Mouse (Mus musculus) embryo, embryonic 11.5 days (tissue): ENCODE measurements at regions not wholly inside any gene's neighbourhood (a gene's known extent, or its start where the extent isn't known, plus 50 kb on each side); places are given as distances from the start of the nearest gene placed in this dataset.

ENCODE experiments used
- DNase-seq: peaks from one replicate; pipeline ENCODE4 v3.0.0-alpha.2; 2012; ENCODE audit warnings: low read depth, low spot score

GRCm38 (mm10) chr8:64542501-64542900 lies 150.4 kb downstream of the Cpe start:
- DNase-seq: no peak

DNA sequence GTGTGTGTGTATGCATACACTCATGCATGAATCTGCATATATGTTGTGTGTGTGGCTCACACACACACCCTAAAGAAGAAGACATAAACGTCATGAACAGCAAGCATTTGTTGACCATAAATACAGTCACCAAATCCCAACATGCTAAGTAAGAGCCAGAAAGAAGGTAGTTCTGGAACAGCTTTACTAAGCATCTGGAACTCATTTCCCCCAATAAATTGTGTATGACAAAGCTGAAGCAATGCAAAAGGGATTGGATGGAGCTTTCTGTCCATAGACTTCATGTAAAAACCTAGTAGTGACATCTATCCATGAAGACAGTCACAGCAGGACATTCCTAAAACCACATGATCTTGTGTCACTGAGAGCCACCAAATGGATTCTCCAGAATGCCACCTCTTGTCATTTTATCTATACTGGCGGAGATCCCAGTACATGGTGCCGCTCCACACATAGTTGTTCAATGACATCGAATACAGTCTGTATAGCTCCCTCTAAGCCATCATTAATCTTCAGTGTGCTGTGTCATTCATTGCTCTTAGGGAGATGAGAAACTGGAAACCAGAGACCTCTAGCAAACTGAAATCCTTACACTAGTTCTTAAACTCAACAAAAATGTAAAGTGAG lies 152.9 kb downstream of the Cpe start:
- DNase-seq: no peak

- no peak for DNase-seq
These were observed 161.1 kb downstream of the Cpe start for GRCm38 (mm10) chr8:64531780-64532179.

DNA sequence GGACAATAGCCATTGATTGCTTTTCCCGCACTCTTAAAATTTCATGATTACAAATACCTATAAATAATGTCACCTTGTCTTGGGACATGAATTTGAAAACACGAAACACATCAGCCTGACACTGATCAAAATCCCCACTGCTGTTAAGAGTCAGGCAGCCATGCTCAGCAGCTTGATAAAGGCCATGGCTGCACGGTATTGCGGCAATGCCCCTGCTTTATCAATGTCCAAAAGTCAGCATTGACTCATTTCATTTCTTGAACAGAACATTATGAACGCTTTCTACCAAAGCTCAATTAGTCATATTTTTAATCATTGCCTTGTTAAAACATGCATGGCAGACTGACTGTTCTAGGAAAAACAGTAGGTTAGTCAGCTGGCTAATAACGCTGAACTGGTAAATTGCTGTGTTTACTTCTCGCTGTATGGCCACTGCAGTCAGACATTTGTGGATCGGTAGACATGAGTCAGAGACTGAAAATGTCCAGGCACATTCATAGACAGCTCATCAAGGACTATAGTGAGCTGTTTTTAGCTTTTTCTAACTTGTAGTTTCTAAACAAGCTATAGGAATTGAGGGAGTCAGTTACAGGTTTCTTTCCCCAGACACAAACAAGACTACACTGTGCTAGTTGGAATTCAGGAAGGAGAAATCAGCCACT lies 170.3 kb downstream of the Cpe start:
- no peak for DNase-seq

DNA sequence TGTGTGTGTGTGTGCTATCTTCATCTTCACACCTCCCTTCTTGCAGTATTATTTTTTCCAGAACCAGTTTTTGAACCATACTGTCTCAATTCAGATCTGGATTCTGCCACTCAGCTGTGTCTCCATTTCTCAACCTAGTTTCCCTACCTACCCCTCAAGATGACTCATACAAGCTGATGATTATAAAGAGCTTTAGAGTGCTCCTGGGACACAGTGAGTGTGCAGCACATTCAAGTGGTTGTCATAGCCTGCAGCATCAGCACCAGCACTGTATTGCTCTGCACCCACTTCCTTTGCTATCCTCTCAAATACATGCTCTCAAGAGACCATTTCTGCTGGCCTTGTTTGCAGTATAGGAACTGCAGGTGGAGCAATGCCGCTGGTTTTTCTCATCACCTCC lies 173.2 kb downstream of the Cpe start:
- DNase-seq: no peak

- DNase-seq: no peak
These were observed 176.9 kb downstream of the Cpe start for GRCm38 (mm10) chr8:64515923-64516322.

- DNase-seq: no peak
These were observed 195.4 kb downstream of the Cpe start for GRCm38 (mm10) chr8:64497281-64498060.

DNA sequence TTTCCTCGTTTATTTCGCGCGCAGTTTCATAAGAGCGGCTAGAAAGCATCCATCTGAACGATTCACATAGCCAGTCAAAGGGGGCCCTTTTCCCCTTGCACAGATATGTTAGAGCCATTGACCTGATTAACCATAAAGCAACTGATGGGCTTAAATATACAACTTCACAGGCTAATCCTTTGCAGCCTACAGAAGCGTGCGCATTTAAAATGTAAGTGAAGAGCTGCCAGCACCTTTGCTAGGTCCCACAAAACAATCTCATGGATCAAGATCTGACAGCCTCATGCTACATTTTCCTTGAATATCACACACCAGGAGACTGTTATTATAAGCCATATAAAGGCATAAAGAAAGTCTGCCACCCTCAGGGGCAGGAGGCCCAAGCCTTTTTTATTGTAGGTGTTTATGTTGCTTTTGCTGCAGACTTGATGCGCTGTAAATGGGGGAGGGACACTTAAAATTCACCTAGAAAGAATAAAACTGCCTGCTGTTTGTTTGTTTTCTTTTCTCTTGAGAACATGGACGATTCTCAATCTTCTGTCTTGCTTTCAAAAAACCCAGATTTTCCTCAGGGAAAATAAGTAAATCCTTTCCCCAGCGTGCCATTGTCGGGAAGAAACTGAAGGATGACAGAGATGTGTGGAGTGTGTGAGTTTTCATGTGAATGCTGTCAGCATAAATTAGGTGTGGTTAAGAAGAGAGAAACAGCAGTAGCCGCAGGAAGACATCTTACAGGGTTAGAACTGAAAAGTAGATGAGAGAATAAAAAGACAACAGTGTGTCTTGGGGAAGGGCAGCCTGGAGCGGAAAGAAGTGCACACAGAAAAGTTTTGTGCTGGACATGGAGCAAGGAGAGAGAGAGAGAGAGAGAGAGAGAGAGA lies 196.3 kb downstream of the Cpe start:
- DNase-seq: peak; percentile 7

GRCm38 (mm10) chr8:64491561-64491960 lies 201.3 kb downstream of the Cpe start:
- DNase-seq: no peak

DNA sequence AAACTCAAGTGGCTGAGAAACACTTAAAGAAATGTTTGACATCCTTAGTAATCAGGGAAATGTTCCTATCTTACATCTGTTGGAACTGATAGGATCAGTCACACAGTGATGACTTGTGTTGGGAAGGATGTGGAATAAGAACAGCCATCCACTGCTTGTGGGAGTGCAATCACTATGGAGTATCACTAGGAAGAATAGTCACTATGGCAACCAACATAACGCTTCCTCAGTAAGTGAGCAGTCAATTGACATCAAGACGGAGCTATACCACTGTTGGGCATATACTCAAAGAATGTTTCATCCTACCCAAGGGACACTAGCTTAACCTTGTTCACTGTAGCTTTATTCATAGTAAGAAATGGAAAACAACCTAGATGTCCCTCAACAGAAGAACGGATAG lies 204.8 kb downstream of the Cpe start:
- DNase-seq: no peak

- no peak for DNase-seq
These were observed 219.6 kb downstream of the Cpe start for GRCm38 (mm10) chr8:64473276-64473675.

- DNase-seq: no peak
These were observed 220.0 kb downstream of the Cpe start for GRCm38 (mm10) chr8:64472801-64473270.

DNA sequence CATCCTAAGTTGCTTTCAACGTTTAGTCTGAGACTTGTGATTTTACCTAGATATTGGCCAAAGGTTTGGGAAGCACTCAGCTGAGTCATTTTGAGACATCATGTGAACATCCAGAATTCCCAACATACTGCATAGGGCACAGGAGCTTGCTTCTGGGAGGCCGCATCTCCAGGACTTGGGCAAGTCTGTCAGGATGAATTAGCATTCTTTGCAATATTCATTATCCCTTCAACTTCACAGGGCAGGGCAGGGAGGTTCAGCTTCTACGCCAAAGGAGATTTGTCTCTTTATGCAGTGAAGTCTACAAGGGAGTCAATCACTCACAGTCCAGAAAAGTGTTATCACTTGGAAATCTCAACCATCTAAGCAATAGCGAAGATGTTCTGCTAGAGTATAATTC lies 231.7 kb downstream of the Cpe start:
- DNase-seq: no peak

DNA sequence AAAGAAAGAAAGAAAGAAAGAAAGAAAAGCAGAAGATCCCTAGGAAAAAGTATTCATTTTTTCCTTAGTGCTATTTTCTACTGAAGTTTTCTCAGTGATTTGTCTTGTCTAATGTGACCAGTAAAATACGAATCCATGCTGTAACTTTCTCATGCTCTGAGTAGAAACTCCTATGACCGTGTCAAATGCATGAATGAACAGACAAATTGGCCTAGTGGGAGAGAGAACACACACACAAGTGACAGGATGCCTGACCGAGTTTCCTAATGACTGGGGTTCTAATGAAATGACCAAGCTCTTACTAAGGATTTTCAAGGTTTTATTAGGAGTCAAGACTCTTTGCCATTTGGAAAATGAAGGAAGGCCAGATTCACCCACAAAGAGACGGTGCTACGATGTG lies 235.9 kb downstream of the Cpe start:
- no peak for DNase-seq

DNA sequence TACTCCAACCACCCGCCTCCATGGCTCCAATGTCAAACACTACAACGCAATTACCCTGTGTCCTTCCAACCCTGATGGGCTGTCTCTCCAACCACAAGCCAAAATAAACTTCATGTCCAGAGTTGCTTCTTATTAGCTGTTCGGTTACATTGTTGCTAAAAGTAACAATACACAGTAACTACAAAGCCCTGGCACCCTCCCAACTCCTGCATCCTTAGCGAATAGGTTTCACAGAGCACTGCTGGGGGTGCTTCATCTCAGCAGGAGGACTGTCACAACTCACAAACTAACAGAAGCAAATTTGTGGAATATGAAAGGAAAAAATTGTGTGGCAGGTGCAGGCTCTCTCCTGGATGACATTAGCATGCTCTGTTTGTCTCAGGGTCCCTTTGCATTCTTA lies 238.1 kb downstream of the Cpe start:
- DNase-seq: no peak

GRCm38 (mm10) chr8:64445366-64445765 lies 239.3 kb upstream of the Tll1 start:
- DNase-seq: no peak

DNA sequence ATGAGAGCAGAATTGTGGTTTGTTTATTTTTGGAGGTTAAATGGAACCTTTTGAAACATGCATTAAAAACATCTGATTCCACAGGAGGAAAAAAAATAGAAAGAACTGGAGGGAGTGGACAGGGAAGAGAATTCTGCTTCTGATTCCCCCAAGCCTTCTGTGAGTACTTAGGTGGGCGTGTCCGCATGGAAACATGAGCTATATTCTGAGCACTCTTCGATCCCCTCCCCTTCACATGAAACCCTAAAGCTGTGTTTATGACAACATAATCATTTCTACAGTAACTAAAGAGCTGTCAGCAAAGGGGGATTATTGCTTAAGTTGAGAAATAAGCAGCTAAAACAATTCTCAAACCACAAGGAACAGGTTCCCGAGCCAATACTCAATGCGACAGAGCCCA lies 238.4 kb upstream of the Tll1 start:
- no peak for DNase-seq

DNA sequence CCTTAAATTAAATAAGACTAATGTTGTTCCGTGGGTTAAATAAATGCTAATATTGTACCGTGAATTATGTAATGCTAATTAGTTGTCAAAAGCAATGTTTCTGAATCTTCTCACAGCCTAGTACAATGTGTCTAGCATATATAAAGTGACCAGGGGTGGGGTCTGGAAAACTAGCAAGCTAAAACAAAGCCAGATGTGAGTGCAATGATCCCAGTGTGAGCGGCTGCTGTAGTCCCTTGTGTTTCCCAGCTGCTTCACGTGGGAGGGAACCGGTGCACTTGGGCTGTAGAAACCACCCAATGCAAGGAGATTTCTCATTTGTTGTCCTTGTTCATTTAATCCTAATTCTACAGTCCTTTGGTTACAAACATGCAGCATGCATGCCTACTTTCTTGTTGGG lies 232.4 kb upstream of the Tll1 start:
- peak; percentile 8 for DNase-seq

- DNase-seq: no peak
These were observed 228.6 kb upstream of the Tll1 start for GRCm38 (mm10) chr8:64434648-64435047.

DNA sequence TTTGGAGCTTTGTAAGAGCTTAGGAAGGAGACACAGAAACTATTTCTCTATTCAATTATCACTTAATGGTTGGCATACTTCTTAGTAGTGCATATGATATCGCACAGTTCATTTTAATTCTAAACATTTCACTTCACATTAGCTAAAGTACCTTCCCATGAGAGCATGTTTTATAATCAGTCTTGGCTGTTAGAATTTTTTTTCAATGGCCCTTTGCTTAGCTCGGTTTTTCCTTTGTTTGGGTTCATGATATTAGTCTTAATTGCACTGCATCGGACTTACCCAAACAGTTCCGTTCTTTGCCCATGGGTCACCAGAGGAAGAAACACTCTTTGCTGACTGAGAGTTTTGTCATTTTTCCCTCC lies 216.8 kb upstream of the Tll1 start:
- no peak for DNase-seq

GRCm38 (mm10) chr8:64422200-64422849 lies 216.3 kb upstream of the Tll1 start:
- no peak for DNase-seq
